Mouse (Mus musculus): ENCODE measurements around the gene Slc39a12.

Gene Slc39a12

GRCm38 (mm10) chr2:14388162-14388561 is at the start of gene Slc39a12:
Slc39a12 (plus strand) TSS chr2:14388316.
- no peak for DNase-seq

GRCm38 (mm10) chr2:14341652-14342308 is 46.3 kb upstream of the Slc39a12 start:
- DNase-seq, result peak; percentile 48

- no peak for DNase-seq
Measured at GRCm38 (mm10) chr2:14342309-14342839, 45.7 kb upstream of the Slc39a12 start.

- DNase-seq, result no peak
Measured at GRCm38 (mm10) chr2:14388856-14389255, 740 bp downstream of the Slc39a12 start.

GRCm38 (mm10) chr2:14390900-14391299 is 2.8 kb downstream of the Slc39a12 start:
- DNase-seq, result no peak

- no peak for DNase-seq
Measured at GRCm38 (mm10) chr2:14403000-14403399, 14.9 kb downstream of the Slc39a12 start.

GRCm38 (mm10) chr2:14428987-14429386 is 40.9 kb downstream of the Slc39a12 start:
- DNase-seq, result no peak

GRCm38 (mm10) chr2:14447322-14447721 is 59.2 kb downstream of the Slc39a12 start:
- DNase-seq, result no peak

- no peak for DNase-seq
Measured at GRCm38 (mm10) chr2:14450866-14451265, 62.8 kb downstream of the Slc39a12 start.

GRCm38 (mm10) chr2:14454946-14455631 is 67.0 kb downstream of the Slc39a12 start:
- no peak for DNase-seq

- no peak for DNase-seq
Measured at GRCm38 (mm10) chr2:14464438-14464837, 76.3 kb downstream of the Slc39a12 start.

GRCm38 (mm10) chr2:14494132-14494531 is 106.0 kb downstream of the Slc39a12 start:
- DNase-seq, result no peak

GRCm38 (mm10) chr2:14496150-14496549 is 108.0 kb downstream of the Slc39a12 start:
- DNase-seq, result no peak

- DNase-seq, result no peak
Measured at GRCm38 (mm10) chr2:14502482-14502881, 114.4 kb downstream of the Slc39a12 start.

- DNase-seq, result no peak
Measured at GRCm38 (mm10) chr2:14518237-14518636, 130.1 kb downstream of the Slc39a12 start.

GRCm38 (mm10) chr2:14534325-14535077 is 146.4 kb downstream of the Slc39a12 start:
- DNase-seq, result no peak

GRCm38 (mm10) chr2:14535246-14535671 is 147.1 kb downstream of the Slc39a12 start:
- DNase-seq, result no peak

- DNase-seq, result no peak
Measured at GRCm38 (mm10) chr2:14537781-14538180, 149.7 kb downstream of the Slc39a12 start.

GRCm38 (mm10) chr2:14543355-14543754 is 155.2 kb downstream of the Slc39a12 start:
- DNase-seq, result peak; percentile 6

- no peak for DNase-seq
Measured at GRCm38 (mm10) chr2:14543773-14544172, 155.7 kb downstream of the Slc39a12 start.

Measured in right cerebral cortex, postnatal 14 days (tissue).